Mouse (Mus musculus) MN1 (cell line): Measurements from ENCODE around the gene Hfe.
"Not testable (repeated sequence)": the region's sequence is repeated elsewhere in the genome, so short reads cannot be mapped to it uniquely, and the experiment has no call there.

Experiments
- DNase-seq: peaks from one replicate; pipeline ENCODE4 v3.0.0-alpha.2; 2016; ENCODE audit warnings: low spot score

Hfe gene

DNA sequence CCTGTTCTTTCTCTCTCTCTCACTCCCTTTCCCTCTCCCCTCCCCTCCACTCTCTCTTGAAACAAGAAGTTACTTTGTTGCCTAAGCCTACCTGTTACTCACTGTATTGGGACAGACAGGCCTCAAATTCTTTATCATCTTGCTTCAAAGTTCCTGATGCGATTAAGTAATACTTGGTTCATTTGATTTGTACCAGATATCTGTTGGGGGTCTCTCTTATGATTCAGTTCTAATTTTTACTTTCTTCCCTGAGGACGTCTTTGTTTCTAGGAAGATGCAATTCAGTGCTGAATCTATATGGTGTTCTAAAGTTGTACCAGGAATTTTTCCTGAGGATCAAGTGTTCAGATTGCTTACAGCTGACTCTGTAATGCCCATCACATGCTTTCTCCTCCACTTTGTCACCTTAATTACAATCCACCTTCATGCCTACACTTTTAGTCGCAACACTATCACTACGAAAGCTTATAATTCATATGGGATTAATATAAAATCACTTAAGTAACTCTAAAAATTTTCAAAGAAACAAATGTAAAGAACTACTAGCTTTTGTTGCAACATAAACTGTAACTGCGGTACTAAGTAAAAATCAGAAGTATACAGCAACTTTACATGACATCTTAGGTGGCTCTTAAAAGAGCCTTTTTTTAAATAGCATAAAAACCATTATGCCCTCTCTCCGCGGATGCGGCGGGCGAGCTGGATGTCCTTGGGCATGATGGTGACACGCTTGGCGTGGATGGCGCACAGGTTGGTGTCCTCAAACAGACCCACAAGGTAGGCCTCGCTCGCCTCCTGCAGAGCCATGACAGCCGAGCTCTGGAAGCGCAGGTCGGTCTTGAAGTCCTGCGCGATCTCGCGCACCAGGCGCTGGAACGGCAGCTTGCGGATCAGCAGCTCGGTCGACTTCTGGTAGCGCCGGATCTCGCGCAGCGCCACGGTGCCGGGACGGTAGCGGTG lies 34.0 kb upstream of the Hfe start:
- DNase-seq, result no peak

DNA sequence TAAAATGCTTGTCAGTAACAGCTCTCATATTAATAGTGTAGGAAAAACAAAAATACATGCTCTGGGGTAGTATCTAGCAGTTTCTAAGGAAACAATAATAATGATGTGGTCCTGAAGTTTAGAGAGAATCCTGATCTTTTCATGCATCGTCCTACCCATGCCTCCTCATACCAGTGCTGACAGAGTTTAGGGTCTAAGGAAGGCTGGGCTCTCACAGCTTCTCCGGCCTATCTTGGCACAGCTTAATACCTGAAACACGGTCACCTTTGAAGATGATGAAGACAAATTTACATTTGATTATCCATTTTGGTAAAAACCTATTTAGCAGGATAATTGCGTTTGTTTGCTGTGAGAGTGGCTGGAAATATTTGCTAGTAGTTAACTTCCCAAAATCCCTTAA lies 33.3 kb upstream of the Hfe start:
- no peak for DNase-seq

DNA sequence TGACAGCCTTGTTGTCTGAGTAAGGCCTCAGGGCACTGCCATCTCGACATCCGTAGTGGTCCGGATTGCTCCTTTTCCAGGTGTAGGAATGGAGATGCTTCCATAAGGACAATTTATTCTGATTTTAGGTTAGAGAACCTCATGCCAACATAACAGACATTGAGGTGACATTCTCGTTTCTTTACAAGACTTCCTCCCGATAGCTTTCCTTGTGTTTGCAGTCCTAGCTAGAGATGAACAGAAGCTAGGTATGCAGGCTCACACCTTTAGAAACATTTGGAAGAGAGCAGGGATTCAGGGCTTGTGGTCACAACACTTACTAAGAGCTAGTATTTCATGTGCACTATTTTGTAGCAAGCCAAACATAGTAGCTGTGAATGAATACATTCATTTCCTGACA lies 32.6 kb upstream of the Hfe start:
- no peak for DNase-seq

GRCm38 (mm10) chr13:23742007-23742406 lies 31.4 kb upstream of the Hfe start:
- DNase-seq, result no peak

GRCm38 (mm10) chr13:23740910-23741309 lies 30.3 kb upstream of the Hfe start:
- no peak for DNase-seq

- no peak for DNase-seq
Measured at GRCm38 (mm10) chr13:23740256-23740840, 29.7 kb upstream of the Hfe start.

GRCm38 (mm10) chr13:23739922-23740252 lies 29.2 kb upstream of the Hfe start:
- DNase-seq, result no peak

- DNase-seq, result peak; percentile 90
Measured at GRCm38 (mm10) chr13:23739069-23739921, 28.6 kb upstream of the Hfe start.

DNA sequence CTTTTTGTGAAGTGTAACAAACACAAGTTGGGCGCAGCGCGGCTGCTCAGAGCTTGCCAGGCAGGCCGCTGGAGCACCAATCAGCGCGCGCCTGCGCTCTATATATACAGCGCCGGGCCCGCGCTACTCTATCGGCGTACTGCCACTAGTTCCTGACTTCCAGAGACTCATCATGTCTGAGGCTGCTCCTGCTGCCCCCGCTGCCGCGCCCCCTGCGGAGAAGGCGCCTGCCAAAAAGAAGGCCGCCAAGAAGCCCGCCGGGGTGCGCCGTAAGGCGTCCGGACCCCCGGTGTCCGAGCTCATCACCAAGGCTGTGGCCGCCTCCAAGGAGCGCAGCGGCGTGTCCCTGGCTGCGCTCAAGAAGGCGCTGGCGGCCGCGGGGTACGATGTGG lies 28.0 kb upstream of the Hfe start, which contains the start of gene Hist1h1c:
Gene Hist1h1c, plus strand, starts transcription at position 132 of the 392 bp plus-strand sequence.
- DNase-seq, result peak; percentile 90

GRCm38 (mm10) chr13:23738041-23738440 lies 27.4 kb upstream of the Hfe start:
- no peak for DNase-seq

DNA sequence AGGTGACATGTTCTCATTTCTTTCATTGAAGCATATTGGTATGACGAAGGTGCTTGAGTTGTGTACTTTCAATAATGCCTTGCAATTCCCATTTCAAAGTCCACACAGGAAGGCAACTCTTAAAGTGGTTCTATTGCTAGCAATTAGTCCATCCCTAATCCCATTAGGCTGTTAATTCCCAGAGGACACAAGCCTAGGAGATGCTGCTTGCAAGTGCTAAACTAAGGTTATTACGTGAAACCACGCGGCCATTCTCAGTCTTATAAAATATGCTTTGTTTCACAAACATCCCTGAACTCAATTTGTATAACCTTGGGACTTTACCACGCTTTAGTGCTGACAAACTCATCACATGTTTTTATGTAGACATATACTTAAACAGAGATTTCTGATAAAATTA lies 26.4 kb upstream of the Hfe start:
- DNase-seq, result peak; percentile 68

- DNase-seq, result peak; percentile 52
Measured at GRCm38 (mm10) chr13:23732156-23732804, 21.6 kb upstream of the Hfe start.

DNA sequence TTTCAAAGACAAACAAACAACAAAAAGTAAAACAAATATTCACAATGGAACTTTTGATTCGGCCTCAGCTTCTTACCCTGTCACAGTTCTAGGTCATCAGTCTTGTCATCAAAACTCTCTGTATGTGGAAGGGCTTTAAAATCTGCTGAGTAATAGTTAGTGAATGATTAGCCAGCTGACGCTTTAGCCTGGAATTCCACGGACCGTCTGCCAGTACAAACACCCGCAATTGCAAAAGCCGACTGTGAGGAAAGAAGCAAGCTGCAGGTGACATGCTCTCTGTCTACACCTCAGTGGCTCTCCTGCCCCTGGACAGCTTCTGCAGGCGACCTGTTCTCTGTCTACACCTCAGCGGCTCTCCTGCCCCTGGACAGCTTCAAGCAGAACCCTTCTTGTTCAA lies 19.8 kb upstream of the Hfe start:
- no peak for DNase-seq

GRCm38 (mm10) chr13:23729706-23730105 lies 19.1 kb upstream of the Hfe start:
- no peak for DNase-seq

DNA sequence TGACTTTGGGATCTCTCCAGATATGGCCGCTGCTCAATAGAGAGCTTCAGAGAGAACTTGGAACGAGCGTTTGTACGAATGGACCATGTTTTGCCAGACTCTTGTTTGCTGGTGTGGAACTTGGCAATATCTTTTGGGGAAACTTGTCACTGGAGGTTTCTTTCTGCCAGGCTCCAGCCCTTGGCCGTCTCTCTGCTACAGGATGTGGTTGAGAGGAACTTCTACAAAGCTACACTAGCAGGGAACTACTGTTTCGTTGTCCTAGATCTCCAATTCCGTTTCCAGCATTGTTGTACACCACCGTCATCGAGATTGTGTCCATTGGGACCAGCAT lies 18.5 kb upstream of the Hfe start:
- DNase-seq, result no peak

- no peak for DNase-seq
Measured at GRCm38 (mm10) chr13:23728472-23729191, 18.0 kb upstream of the Hfe start.

DNA sequence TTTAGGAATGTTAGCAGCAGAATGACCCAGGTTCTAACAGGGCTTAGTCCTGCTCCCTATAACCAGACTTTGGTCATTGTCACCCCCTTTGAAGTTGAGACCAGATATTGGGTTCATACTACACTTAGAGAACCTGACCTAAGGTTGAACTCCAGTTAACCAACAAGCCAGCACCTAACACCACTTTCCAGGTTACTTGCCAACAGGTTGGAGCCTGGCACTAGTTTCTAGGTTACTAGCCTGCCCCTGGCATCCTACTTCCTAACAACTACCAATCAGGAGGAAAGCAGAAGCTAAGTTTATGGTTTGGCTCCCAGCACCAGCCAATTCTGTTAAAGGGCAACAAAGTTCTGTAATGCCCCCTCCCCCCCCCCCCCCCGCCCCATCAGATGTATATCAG lies 14.6 kb upstream of the Hfe start:
- no peak for DNase-seq

GRCm38 (mm10) chr13:23724239-23724638 lies 13.6 kb upstream of the Hfe start:
- DNase-seq, result no peak

DNA sequence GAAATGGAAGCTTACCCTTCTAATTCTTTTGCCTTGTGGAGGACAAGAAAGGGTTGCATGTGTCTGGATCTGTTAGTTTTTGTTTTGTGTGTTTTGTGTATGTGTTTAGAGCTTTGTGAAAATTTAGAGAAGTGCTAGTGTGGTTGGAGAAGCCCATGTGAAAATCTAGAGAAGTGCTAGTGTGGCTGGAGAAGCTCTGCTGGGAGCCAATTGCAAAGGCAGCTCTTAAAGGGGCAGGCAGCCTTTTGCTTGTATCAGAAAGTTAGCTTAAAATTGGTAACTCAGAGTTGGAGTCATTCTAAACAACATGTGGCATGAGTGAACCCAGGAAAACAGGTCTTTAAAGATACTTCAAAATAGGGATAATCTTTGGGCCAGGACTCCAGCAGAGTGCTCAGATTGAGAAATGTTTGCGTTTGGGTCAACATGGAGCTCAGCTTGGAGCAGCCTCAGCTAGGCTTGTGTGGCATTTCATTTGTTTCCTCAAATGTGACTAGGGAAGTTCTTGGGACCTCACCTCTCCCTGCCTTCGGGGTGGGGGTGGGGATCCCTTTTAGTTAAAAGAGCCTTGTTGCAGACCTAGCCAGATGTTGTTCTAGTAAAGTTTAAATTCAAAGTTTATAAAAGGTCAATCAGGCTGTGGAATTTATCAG lies 7.1 kb upstream of the Hfe start:
- not testable (repeated sequence) for DNase-seq

- DNase-seq, result no peak
Measured at GRCm38 (mm10) chr13:23717176-23717575, 6.5 kb upstream of the Hfe start.
